Mouse (Mus musculus): Measurements from ENCODE around the gene Cdc42ep3.

DNA sequence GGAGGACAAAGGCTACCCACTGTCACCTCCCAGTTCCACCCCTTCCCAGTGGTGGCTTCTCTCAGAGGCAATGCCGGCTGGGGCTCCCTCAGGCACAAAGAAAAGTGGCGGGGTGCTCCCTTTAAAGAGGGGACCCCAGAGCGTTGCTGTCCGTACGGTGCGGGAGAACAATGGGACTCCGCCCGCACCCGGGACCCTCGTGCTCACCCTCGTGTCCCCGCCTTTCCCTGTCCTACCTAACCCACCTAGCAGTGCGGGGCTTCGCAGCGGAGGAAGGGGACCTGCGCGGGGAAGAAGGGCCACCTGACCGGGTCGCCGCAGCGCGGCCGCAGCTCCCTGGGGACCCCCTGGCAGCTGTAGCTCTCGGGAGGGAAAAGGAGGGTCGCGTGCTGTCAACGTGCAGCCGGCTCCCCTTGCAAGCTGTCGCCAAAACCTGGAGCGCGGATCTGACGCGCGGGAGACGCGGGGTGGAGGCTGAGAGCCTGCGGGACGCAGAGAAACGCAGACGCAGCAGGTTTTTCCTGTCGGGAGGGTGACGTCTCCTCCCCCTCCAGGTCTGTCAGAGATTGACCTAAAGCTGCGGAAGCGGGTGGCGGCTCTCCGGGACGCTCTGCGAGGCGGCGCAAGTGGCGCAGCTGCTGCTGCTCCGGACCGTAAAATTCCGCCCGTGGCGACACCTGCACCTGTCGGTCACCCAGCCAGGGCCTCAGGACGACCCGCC, 540 bp upstream of the Cdc42ep3 start:
- TF ChIP-seq CTCF (IDR thresholded peaks at IDR 0.05; ENCODE audit: low read depth, low read length) (no peak), POLR2A (IDR thresholded peaks at IDR 0.05; ENCODE audit: borderline replicate concordance, low read depth, low read length) (no peak)

All from bone marrow macrophage, adult 2 months (primary cell).